Mouse (Mus musculus): Measurements from ENCODE around the gene B4galt2.

DNA sequence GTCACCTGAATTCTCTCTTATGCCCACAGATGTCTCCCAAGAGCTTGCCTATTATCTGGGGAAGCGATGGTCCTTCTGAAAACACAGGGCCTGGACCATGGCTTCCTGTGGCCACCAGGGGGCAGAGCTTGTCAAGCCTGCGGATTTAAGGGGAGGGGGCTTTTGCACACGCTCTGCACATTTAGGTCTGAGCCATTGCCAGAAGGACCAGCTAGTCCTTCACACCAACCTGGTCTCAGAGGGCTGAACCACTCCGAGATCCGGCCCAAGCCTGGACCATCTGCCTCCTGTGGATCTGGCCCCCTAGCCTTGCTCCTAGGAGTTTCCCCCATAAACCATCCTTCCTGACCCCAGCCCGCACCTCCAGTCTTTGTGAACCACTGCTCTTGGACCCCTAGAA lies 44.9 kb upstream of the B4galt2 start:
- TF ChIP-seq CTCF (IDR thresholded peaks at IDR 0.05) (peak; percentile 72), POLR2A (IDR thresholded peaks at IDR 0.05; ENCODE audit: insufficient read depth, low read depth, low read length) (no peak)
